Mouse (Mus musculus) telencephalon, adult 2 months (tissue): ENCODE data around the gene Otop2.

Experiments
- DNase-seq: peaks from one replicate; pipeline ENCODE4 v3.0.0-alpha.2; 2011; ENCODE audit warnings: low read depth, low spot score

Otop2 gene

GRCm38 (mm10) chr11:115306863-115307262, at the start of gene Otop2:
Gene Otop2, plus strand, starts transcription at chr11:115307163.
- no peak for DNase-seq

GRCm38 (mm10) chr11:115257775-115258510, 49.0 kb upstream of the Otop2 start:
- no peak for DNase-seq

- DNase-seq, result no peak
Measured at GRCm38 (mm10) chr11:115259134-115259533, 47.8 kb upstream of the Otop2 start.

GRCm38 (mm10) chr11:115262954-115263353, 44.0 kb upstream of the Otop2 start:
- no peak for DNase-seq

- no peak for DNase-seq
Measured at GRCm38 (mm10) chr11:115264136-115264861, 42.7 kb upstream of the Otop2 start.

GRCm38 (mm10) chr11:115264862-115265668, 41.9 kb upstream of the Otop2 start:
- no peak for DNase-seq

- no peak for DNase-seq
Measured at GRCm38 (mm10) chr11:115265771-115266399, 41.1 kb upstream of the Otop2 start.

- DNase-seq, result no peak
Measured at GRCm38 (mm10) chr11:115266400-115266778, 40.6 kb upstream of the Otop2 start.

- no peak for DNase-seq
Measured at GRCm38 (mm10) chr11:115267061-115267883, 39.7 kb upstream of the Otop2 start, which contains the start of gene Grin2c. Gene Grin2c, minus strand, starts transcription at chr11:115267243.

GRCm38 (mm10) chr11:115267958-115268357, 39.0 kb upstream of the Otop2 start:
- DNase-seq, result no peak

- DNase-seq, result no peak
Measured at GRCm38 (mm10) chr11:115269330-115270066, 37.5 kb upstream of the Otop2 start.

- peak; percentile 34 for DNase-seq
Measured at GRCm38 (mm10) chr11:115270148-115270861, 36.7 kb upstream of the Otop2 start.

GRCm38 (mm10) chr11:115271052-115271451, 35.9 kb upstream of the Otop2 start:
- DNase-seq, result no peak

GRCm38 (mm10) chr11:115271481-115271880, 35.5 kb upstream of the Otop2 start:
- DNase-seq, result no peak

- DNase-seq, result no peak
Measured at GRCm38 (mm10) chr11:115272894-115273498, 34.0 kb upstream of the Otop2 start.

GRCm38 (mm10) chr11:115273735-115274134, 33.2 kb upstream of the Otop2 start:
- DNase-seq, result no peak

- no peak for DNase-seq
Measured at GRCm38 (mm10) chr11:115274178-115274577, 32.8 kb upstream of the Otop2 start.

GRCm38 (mm10) chr11:115274771-115275170, 32.2 kb upstream of the Otop2 start:
- DNase-seq, result no peak

- DNase-seq, result no peak
Measured at GRCm38 (mm10) chr11:115275509-115275908, 31.5 kb upstream of the Otop2 start.
